Mouse (Mus musculus) hindbrain, embryonic 14.5 days (tissue): Measurements from ENCODE around the gene Ube2h. TPM values are rescaled to one million over a fixed set of nuclear protein-coding genes. Genes with fewer than 3 reads are reported as not detected.

Experiments used
- ATAC-seq: fragments of 200-750 bp; cut with Nextera tagmentation; 2 replicates; pipeline ENCODE4 v1.8.0; 2017; ENCODE audit warnings: moderate number of reproducible peaks, mild to moderate bottlenecking, moderate TSS enrichment, moderate library complexity; ENCODE audit not compliant: low FRiP score
- DNase-seq: peaks from one replicate; pipeline ENCODE4 v3.0.0-alpha.2; 2015; ENCODE audit warnings: low spot score
- H3K27ac ChIP-seq: fragments of 300-500 bp; sonication (generic); 2 replicates; pipeline ENCODE4 v1.5.1; 2014; ENCODE audit warnings: mild to moderate bottlenecking, moderate library complexity
- H3K27me3 ChIP-seq: fragments of 300-500 bp; sonication (generic); 2 replicates; pipeline ENCODE4 v1.6.1; 2014; ENCODE audit warnings: mild to moderate bottlenecking, low read length, mixed read lengths; ENCODE audit not compliant: control insufficient read depth, insufficient read depth
- H3K36me3 ChIP-seq: fragments of 300-500 bp; sonication (generic); replicated peaks from 2 replicates; pipeline ENCODE4 v1.6.1; 2014; ENCODE audit not compliant: control insufficient read depth, insufficient read depth
- H3K4me1 ChIP-seq: fragments of 300-500 bp; sonication (generic); replicated peaks from 2 replicates; pipeline ENCODE4 v1.6.1; 2014; ENCODE audit warnings: antibody characterized with exemption, low read length, mixed read lengths; ENCODE audit not compliant: control insufficient read depth, insufficient read depth
- H3K4me2 ChIP-seq: fragments of 300-500 bp; sonication (generic); replicated peaks from 2 replicates; pipeline ENCODE4 v1.6.1; 2014; ENCODE audit warnings: mild to moderate bottlenecking, moderate library complexity
- H3K4me3 ChIP-seq: fragments of 300-500 bp; sonication (generic); replicated peaks from 2 replicates; pipeline ENCODE4 v1.5.1; 2014; ENCODE audit warnings: mild to moderate bottlenecking, low read length
- H3K9ac ChIP-seq: fragments of 300-500 bp; sonication (generic); 2 replicates; pipeline ENCODE4 v1.6.1; 2014
- H3K9me3 ChIP-seq: fragments of 300-500 bp; sonication (generic); 2 replicates; pipeline ENCODE4 v1.6.1; 2016; ENCODE audit warnings: low read length; ENCODE audit not compliant: control insufficient read depth
- WGBS: fragments of 180-500 bp; shearing (Covaris S2); extraction: QIAGEN DNeasy Blood & Tissue Kit; methylation state at CpG from one replicate; pipeline ENCODE4 v1.1.7; 2014; 5-methylcytosine and 5-hydroxymethylcytosine counted together
- polyA plus RNA-seq: library from polyadenylated mRNA; unstranded; fragments of >200 nt; fragmentation: Nextera tagmentation; extraction: Ambion mirVana; gene quantifications from 2 replicates; pipeline ENCODE4 v1.2.1, GENCODE M21; 2014

The Ube2h gene
- polyA plus RNA-seq, 1 experiment from 2014 or later: 69.4 TPM

DNA sequence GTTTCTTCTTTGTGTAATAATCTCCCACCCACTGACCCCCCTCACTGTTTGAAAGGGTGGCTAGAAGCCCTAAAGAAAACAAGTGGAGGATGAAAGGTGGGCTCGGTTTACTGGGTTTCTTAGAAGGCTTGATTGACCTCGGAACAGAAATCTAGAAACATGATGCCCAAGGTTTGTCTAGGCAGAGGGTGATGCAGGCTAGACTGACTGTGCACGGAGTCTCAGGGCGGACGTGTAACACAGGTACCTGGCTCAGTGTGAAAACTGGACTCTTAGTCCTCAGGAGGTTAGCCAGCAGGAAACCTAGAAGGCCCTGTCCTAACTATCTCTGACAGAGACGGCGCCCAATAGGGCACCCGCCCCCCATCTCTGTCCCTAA lies 131.9 kb downstream of the Ube2h start:
- WGBS: 17% methylated on average over 8 of the region's 8 CpGs
- Histone ChIP-seq H3K36me3 (no peaks in the 10 kb centered on the region), H3K4me3 (peak overlapping the region; percentile 17; the same call in 1 of the 2 replicates), H3K9me3 (no peaks in the 10 kb centered on the region), H3K27me3 (peaks cover 94% of the 10 kb centered on the region), H3K4me1 (peaks cover 17% of the 10 kb centered on the region; the same call in 1 of the 2 replicates), H3K27ac (no peak overlapping the region), H3K9ac (no peak overlapping the region), H3K4me2 (no peak overlapping the region)
- no peak for ATAC-seq
- DNase-seq: no peak

- 28% methylated on average over 10 of the region's 10 CpGs for WGBS
- Histone ChIP-seq H3K36me3 (no peaks in the 10 kb centered on the region), H3K4me2 (no peak overlapping the region), H3K4me3 (no peak overlapping the region), H3K27me3 (peaks cover 90% of the 10 kb centered on the region), H3K27ac (no peak overlapping the region), H3K4me1 (peaks cover 17% of the 10 kb centered on the region; the same call in 1 of the 2 replicates), H3K9me3 (no peaks in the 10 kb centered on the region), H3K9ac (no peak overlapping the region)
- no peak for DNase-seq
- ATAC-seq: no peak
These were observed 132.4 kb downstream of the Ube2h start for GRCm38 (mm10) chr6:30171967-30172366.

DNA sequence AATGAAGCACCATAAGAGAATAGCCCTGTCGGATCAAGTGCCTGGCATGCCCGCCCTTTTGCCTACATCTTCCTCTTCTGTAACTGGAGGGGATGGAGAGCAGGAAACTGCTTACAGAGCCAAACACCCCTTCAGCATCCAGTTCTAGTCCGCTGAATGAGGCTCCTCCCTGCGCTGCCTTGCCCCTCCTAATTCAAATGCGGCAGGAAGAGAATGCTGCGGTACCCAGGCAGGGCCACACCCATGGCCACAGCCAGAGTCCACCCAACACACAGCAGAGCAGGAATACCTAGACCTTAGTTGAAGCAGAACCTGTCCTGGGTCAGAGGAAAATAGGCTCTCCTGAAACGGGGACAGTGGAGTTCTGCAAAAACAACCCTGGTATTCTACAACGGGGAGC lies 133.1 kb downstream of the Ube2h start:
- Histone ChIP-seq H3K4me2 (no peak overlapping the region), H3K4me1 (peaks cover 17% of the 10 kb centered on the region; the same call in 1 of the 2 replicates), H3K36me3 (no peaks in the 10 kb centered on the region), H3K27ac (no peak overlapping the region), H3K9ac (no peak overlapping the region), H3K27me3 (peaks cover 82% of the 10 kb centered on the region), H3K9me3 (no peaks in the 10 kb centered on the region), H3K4me3 (no peak overlapping the region)
- no peak for ATAC-seq
- 29% methylated on average over 8 of the region's 8 CpGs for WGBS
- DNase-seq: no peak

DNA sequence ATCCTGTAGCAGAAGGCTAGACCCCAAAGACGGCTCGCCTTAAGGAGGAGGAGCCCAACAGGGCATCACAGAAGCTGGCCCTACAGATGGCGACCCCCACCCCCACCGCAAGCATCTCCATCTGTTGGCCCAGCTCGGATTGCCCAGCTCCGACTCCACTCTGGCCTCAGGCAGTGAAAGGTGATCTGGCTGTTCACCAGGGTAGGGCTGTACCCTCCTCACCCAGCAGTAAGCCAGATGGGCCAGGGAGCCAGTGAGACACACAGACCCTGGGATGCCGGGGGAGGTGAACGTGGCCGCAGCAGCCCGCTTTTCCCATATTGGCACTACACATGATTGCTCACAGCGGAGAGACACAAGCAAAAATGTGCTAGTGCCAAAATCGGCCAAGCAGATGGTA lies 135.2 kb downstream of the Ube2h start:
- Histone ChIP-seq H3K4me3 (no peak overlapping the region), H3K9me3 (no peaks in the 10 kb centered on the region), H3K27me3 (peaks cover 63% of the 10 kb centered on the region), H3K4me1 (peaks cover 7% of the 10 kb centered on the region; the same call in 1 of the 2 replicates), H3K9ac (no peak overlapping the region), H3K4me2 (no peak overlapping the region), H3K36me3 (no peaks in the 10 kb centered on the region), H3K27ac (no peak overlapping the region)
- WGBS: 56% methylated on average over 12 of the region's 12 CpGs
- DNase-seq (no peak), ATAC-seq (no peak; the same call in 1 of the 2 replicates)

DNA sequence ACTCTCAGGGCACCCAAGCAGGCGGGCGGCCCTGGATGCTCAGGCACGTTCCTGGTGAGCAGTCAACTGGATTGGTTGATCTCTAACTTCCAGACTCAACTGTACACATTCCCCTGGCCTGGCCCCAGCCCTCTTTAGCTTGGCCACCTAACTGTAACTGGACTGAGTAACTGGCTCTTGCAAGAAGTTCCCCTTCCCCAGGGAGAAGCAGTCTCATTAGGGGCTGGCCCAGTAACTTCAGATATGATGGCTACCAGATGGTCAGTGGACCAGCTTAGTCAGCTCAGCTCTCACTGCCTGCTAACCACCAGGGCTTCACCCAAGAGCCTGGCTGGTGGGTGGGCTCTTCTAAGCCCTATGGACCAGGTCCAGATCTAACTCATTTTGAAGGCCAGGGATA lies 136.1 kb downstream of the Ube2h start:
- DNase-seq (no peak), ATAC-seq (no peak)
- H3K9ac ChIP-seq: no peak overlapping the region
- H3K4me2 ChIP-seq: no peak overlapping the region
- H3K4me3 ChIP-seq: no peak overlapping the region
- no peak overlapping the region for H3K27ac ChIP-seq
- H3K36me3 ChIP-seq: no peaks in the 10 kb centered on the region
- H3K4me1 ChIP-seq: no peaks in the 10 kb centered on the region
- no peaks in the 10 kb centered on the region for H3K9me3 ChIP-seq
- WGBS: 90% methylated on average over 3 of the region's 3 CpGs
- peaks cover 54% of the 10 kb centered on the region for H3K27me3 ChIP-seq

- Histone ChIP-seq H3K4me3 (no peak overlapping the region), H3K4me1 (no peaks in the 10 kb centered on the region), H3K4me2 (no peak overlapping the region), H3K36me3 (no peaks in the 10 kb centered on the region), H3K27ac (no peak overlapping the region), H3K9me3 (no peaks in the 10 kb centered on the region), H3K27me3 (peaks cover 43% of the 10 kb centered on the region), H3K9ac (no peak overlapping the region)
- no peak for ATAC-seq
- DNase-seq: no peak
- WGBS: 16% methylated on average over 11 of the region's 11 CpGs
These were observed 137.1 kb downstream of the Ube2h start for GRCm38 (mm10) chr6:30167192-30167591.

- H3K9ac ChIP-seq: no peak overlapping the region
These were observed 138.0 kb downstream of the Ube2h start for GRCm38 (mm10) chr6:30166349-30166748.

GRCm38 (mm10) chr6:30162091-30162490 lies 142.2 kb downstream of the Ube2h start:
- 53% methylated on average over 7 of the region's 7 CpGs for WGBS
- Histone ChIP-seq H3K27me3 (no peaks in the 10 kb centered on the region), H3K4me2 (no peak overlapping the region), H3K36me3 (no peaks in the 10 kb centered on the region), H3K27ac (no peak overlapping the region), H3K4me1 (no peaks in the 10 kb centered on the region), H3K4me3 (no peak overlapping the region), H3K9me3 (no peaks in the 10 kb centered on the region), H3K9ac (no peak overlapping the region)
- no peak for DNase-seq
- ATAC-seq: no peak

More at GRCm38 (mm10) chr6:30166349-30166748, 138.0 kb downstream of the Ube2h start:
- Histone ChIP-seq H3K36me3 (no peaks in the 10 kb centered on the region), H3K4me1 (no peaks in the 10 kb centered on the region), H3K27ac (no peak overlapping the region), H3K27me3 (peaks cover 35% of the 10 kb centered on the region), H3K4me3 (no peak overlapping the region), H3K4me2 (no peak overlapping the region), H3K9me3 (no peaks in the 10 kb centered on the region)
- WGBS: 53% methylated on average over 3 of the region's 3 CpGs
- ATAC-seq (no peak), DNase-seq (no peak)

- 82% methylated on average over 2 of the region's 2 CpGs for WGBS
- Histone ChIP-seq H3K36me3 (no peaks in the 10 kb centered on the region), H3K4me3 (no peak overlapping the region), H3K4me1 (no peaks in the 10 kb centered on the region), H3K4me2 (no peak overlapping the region), H3K27me3 (no peaks in the 10 kb centered on the region), H3K9me3 (no peaks in the 10 kb centered on the region), H3K9ac (no peak overlapping the region), H3K27ac (no peak overlapping the region)
- ATAC-seq (no peak), DNase-seq (no peak)
These were observed 142.7 kb downstream of the Ube2h start for GRCm38 (mm10) chr6:30161618-30162017.
